Mouse (Mus musculus) midbrain, embryonic 16.5 days (tissue): Measurements from ENCODE around the gene Pitx3. TPM values are rescaled to one million over a fixed set of nuclear protein-coding genes. Genes with fewer than 3 reads are reported as not detected.
"Not testable (repeated sequence)": the region's sequence is repeated elsewhere in the genome, so short reads cannot be mapped to it uniquely, and the experiment has no call there.

ENCODE experiments used
- ATAC-seq: fragments of 200-750 bp; cut with Nextera tagmentation; 2 replicates; pipeline ENCODE4 v1.8.0; 2017; ENCODE audit warnings: moderate TSS enrichment
- H3K27ac ChIP-seq: fragments of 300-500 bp; sonication (generic); 2 replicates; pipeline ENCODE4 v1.5.1; 2014; ENCODE audit warnings: mild to moderate bottlenecking, low read length, mixed read lengths
- H3K27me3 ChIP-seq: fragments of 300-500 bp; sonication (generic); 2 replicates; pipeline ENCODE4 v1.6.1; 2014; ENCODE audit warnings: low read depth, low read length, mixed read lengths; ENCODE audit not compliant: control insufficient read depth, insufficient read depth
- H3K36me3 ChIP-seq: fragments of 300-500 bp; sonication (generic); 2 replicates; pipeline ENCODE4 v1.6.1; 2014; ENCODE audit warnings: mild to moderate bottlenecking, low read length, moderate library complexity, mixed read lengths; ENCODE audit not compliant: control insufficient read depth, insufficient read depth
- H3K4me1 ChIP-seq: fragments of 300-500 bp; sonication (generic); 2 replicates; pipeline ENCODE4 v1.6.1; 2014; ENCODE audit warnings: mild to moderate bottlenecking, low read length, mixed read lengths; ENCODE audit not compliant: control insufficient read depth, insufficient read depth
- H3K4me2 ChIP-seq: fragments of 300-500 bp; sonication (generic); 2 replicates; pipeline ENCODE4 v1.6.1; 2014; ENCODE audit warnings: mild to moderate bottlenecking, low read length, mixed read lengths
- H3K4me3 ChIP-seq: fragments of 300-500 bp; sonication (generic); 2 replicates; pipeline ENCODE4 v1.5.1; 2014; ENCODE audit warnings: low read depth, mild to moderate bottlenecking, low read length, moderate library complexity, mixed read lengths
- H3K9ac ChIP-seq: fragments of 300-500 bp; sonication (generic); 2 replicates; pipeline ENCODE4 v1.6.1; 2014; ENCODE audit warnings: low read depth, low read length, mixed read lengths
- H3K9me3 ChIP-seq: fragments of 300-500 bp; sonication (generic); replicated peaks from 2 replicates; pipeline ENCODE4 v1.6.1; 2014; ENCODE audit warnings: mild to moderate bottlenecking, low read length, mixed read lengths; ENCODE audit not compliant: control insufficient read depth, poor library complexity, severe bottlenecking
- WGBS: fragments of 180-500 bp; shearing (Covaris S2); extraction: QIAGEN DNeasy Blood & Tissue Kit; methylation state at CpG from one replicate; pipeline ENCODE4 v1.1.7; 2014; 5-methylcytosine and 5-hydroxymethylcytosine counted together
- polyA plus RNA-seq: library from polyadenylated mRNA; unstranded; fragments of >200 nt; fragmentation: Nextera tagmentation; extraction: Ambion mirVana; gene quantifications from 2 replicates; pipeline ENCODE4 v1.2.1, GENCODE M21; 2015

The Pitx3 gene
- polyA plus RNA-seq, 1 experiment from 2014 or later: 1.6 TPM

DNA sequence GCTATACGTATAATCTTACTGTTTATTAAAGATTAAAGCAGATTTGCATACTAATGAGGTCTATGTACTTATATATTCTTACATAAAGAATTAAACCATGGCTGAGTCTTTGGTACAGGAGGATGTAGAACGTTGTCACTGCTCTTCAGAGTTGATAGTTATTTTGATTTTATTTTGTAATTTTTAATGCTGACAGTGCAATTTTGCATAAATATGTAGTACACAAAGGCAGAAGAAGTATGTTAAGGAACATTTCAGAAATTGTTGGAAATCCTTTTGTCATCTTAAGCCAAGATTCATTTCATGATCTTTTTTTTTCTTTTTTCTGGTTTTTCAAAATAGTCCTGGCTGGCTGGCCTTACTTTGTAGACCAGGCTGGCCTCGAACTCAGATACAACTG lies 21.3 kb upstream of the Pitx3 start:
- H3K4me1 ChIP-seq: no peaks in the 10 kb centered on the region
- no peak for ATAC-seq
- H3K4me2 ChIP-seq: no peak overlapping the region
- H3K36me3 ChIP-seq: peaks cover 10% of the 10 kb centered on the region
- H3K9ac ChIP-seq: no peak overlapping the region
- H3K27me3 ChIP-seq: no peaks in the 10 kb centered on the region
- H3K27ac ChIP-seq: no peak overlapping the region
- H3K9me3 ChIP-seq: no peaks in the 10 kb centered on the region
- WGBS: 56% methylated on average over 3 of the region's 3 CpGs
- H3K4me3 ChIP-seq: no peak overlapping the region

DNA sequence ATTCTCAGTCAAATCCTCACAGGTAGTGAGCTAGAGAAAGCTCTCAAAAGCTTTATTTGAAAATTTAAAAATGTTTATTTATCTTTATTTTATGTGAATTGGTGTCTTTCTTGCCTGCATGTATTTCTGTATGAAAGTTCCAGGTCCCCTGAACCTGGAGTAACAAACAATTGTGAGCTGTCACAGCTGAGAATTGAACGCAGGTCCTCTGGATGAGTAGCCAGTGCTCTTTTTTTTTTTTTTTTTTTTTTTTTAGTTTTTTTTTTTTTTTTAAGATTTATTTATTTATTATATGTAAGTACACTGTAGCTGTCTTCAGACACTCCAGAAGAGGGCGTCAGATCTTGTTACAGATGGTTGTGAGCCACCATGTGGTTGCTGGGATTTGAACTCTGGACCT lies 19.0 kb upstream of the Pitx3 start:
- not testable (repeated sequence) for ATAC-seq, H3K9me3 ChIP-seq, H3K4me1 ChIP-seq, H3K4me2 ChIP-seq, H3K9ac ChIP-seq, H3K27ac ChIP-seq, H3K4me3 ChIP-seq, H3K27me3 ChIP-seq
- peaks cover 16% of the 10 kb centered on the region for H3K36me3 ChIP-seq
- 70% methylated on average over 2 of the region's 2 CpGs for WGBS

DNA sequence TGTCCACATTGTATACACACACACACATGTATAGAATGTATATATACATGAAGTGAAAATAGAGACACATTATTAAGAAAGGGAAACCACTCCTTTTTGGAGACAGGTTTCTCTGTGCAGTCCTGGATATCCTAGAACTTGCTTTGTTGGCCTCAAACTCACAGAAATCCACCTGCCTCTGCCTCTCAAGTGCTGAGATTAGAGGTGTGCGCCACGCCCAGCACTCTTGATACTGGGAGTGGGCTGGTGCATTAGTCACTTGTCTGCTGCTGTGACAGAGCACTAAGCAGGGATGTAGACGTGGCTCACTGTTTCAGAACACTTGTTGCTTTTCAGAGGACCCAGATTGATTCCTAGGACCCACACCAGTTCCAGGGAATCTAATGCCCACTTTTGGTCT lies 17.8 kb upstream of the Pitx3 start:
- ATAC-seq: no peak
- Histone ChIP-seq H3K27me3 (no peaks in the 10 kb centered on the region), H3K4me2 (no peak overlapping the region), H3K36me3 (peaks cover 13% of the 10 kb centered on the region), H3K9ac (no peak overlapping the region), H3K9me3 (no peaks in the 10 kb centered on the region), H3K4me1 (no peaks in the 10 kb centered on the region), H3K27ac (no peak overlapping the region), H3K4me3 (no peak overlapping the region)
- WGBS: 90% methylated on average over 3 of the region's 3 CpGs

DNA sequence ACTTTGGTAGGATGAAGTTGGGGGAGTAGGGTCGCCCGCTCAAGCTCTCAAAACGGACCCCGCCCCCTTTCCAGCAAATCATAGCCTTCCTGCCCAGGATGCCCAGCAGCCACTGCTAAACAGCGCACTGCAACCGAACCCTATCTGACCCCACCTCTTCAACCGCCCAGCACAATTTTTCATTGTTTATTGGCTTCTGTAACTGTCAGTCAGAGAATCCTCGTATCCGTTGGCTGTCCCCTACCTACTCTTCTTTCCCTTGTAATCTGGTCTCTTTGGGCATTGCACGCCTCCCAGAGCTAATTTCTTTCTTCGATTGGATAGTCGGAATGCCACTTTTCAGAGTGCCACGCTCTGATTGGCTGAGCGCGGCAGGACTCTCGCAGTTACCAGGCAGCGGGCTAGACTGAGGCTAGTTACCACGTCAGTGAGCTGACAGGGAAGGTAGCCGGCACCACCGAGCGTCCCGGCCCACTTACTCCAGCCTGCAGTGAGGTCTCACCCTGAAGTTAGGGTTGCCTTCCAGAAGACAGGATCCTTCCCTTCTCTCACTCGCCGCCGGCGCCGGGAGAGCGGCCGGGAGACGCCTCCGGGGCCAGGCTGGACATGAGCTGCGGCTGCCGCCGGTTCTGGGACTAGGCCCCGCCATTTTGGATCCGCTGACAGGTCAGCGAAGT lies 4.1 kb upstream of the Pitx3 start, which contains the start of gene Gbf1:
TSS of gene Gbf1 (plus strand) at position 383 of the 677 bp plus-strand sequence.
- WGBS: under 1% methylated on average over 37 of the region's 37 CpGs
- H3K9ac ChIP-seq: peak within 1 kb of the TSS; percentile 86
- H3K4me1 ChIP-seq: peaks cover 45% of the 10 kb centered on the region
- H3K27me3 ChIP-seq: peaks cover 34% of the 10 kb centered on the region
- no peaks in the 10 kb centered on the region for H3K36me3 ChIP-seq
- H3K4me2 ChIP-seq: peak within 1 kb of the TSS; percentile 92
- peak; percentile 99 for ATAC-seq
- no peaks in the 10 kb centered on the region for H3K9me3 ChIP-seq
- H3K27ac ChIP-seq: peak within 1 kb of the TSS; percentile 83
- H3K4me3 ChIP-seq: peak within 1 kb of the TSS; percentile 93

DNA sequence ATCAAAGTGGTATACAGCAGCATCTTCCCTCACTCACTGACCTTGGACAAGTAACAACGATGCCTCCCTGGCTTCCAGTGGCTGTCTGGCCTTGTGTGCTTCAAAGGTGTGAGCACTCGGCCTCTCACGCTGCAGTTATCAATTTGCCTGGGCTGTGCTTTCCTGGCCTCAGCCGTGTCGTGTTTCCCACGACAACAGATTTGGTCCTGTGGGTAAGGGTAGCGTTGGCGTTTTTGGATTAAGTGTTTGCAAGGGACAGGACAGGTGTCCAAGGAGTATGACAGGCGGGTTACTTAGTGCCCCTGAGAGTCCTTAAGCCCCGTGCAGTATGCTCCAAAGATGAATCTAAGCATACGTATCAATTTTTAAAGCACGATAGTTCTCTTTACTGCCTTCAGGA lies 965 bp upstream of the Pitx3 start:
- 25% methylated on average over 12 of the region's 12 CpGs for WGBS
- no peak overlapping the region for H3K4me3 ChIP-seq
- H3K27me3 ChIP-seq: peaks cover 53% of the 10 kb centered on the region
- peak overlapping the region; percentile 90; the same call in 1 of the 2 replicates for H3K4me2 ChIP-seq
- no peak for ATAC-seq
- peaks cover 30% of the 10 kb centered on the region for H3K4me1 ChIP-seq
- no peaks in the 10 kb centered on the region for H3K9me3 ChIP-seq
- H3K36me3 ChIP-seq: no peaks in the 10 kb centered on the region
- H3K27ac ChIP-seq: no peak overlapping the region
- no peak overlapping the region for H3K9ac ChIP-seq

DNA sequence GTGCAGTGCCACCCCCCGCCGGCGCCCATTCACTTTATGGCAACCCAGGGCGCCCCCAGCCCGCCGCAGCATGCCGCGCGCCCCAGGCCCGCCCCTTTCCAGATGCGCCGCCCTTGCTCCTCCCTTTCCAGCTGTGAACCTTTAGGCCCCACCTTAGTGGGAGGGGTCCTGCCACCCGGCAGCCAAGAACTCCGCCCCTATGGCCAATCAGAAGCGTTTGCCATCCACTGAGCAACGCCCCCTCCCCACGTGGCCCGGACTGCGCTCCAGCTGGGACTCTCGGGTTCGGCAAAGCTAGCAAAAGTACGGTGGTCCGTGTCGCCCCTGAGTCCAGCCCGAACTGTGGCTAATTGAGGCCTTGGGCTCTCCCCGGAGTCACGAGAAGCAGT lies 240 bp upstream of the Pitx3 start:
- Histone ChIP-seq H3K36me3 (no peaks in the 10 kb centered on the region), H3K4me1 (peaks cover 23% of the 10 kb centered on the region), H3K9ac (peak overlapping the region; percentile 52; the same call in 1 of the 2 replicates), H3K9me3 (no peaks in the 10 kb centered on the region), H3K4me2 (peak overlapping the region; percentile 90), H3K27ac (no peak overlapping the region), H3K4me3 (peak overlapping the region; percentile 54), H3K27me3 (peaks cover 53% of the 10 kb centered on the region)
- under 1% methylated on average over 17 of the region's 27 CpGs for WGBS
- ATAC-seq: peak; percentile 12; the same call in 1 of the 2 replicates

DNA sequence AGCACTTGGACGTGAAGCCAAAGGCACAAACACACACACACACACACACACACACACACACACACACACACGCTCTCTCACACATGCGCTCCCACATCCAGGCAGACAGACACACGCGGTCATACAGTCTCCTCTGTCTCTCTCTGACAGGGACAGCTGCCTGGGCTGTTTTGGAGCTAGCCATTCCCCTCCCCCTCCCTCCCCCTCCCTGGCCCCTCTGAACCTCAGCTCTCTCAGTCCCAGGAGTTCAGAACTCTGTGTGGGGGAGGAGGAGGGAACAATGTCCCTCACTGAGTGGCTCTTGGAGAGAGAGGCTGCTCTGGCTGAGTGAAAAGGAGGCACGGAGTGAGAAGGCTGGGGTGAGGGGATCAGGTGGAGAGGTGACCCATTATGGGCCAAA lies 7.0 kb downstream of the Pitx3 start:
- ATAC-seq: no peak
- no peak overlapping the region for H3K4me2 ChIP-seq
- H3K27me3 ChIP-seq: peaks cover 35% of the 10 kb centered on the region
- H3K36me3 ChIP-seq: no peaks in the 10 kb centered on the region
- no peak overlapping the region for H3K27ac ChIP-seq
- no peak overlapping the region for H3K9ac ChIP-seq
- H3K9me3 ChIP-seq: no peaks in the 10 kb centered on the region
- peaks cover 5% of the 10 kb centered on the region; the same call in 1 of the 2 replicates for H3K4me1 ChIP-seq
- H3K4me3 ChIP-seq: no peak overlapping the region
- WGBS: 9% methylated on average over 6 of the region's 6 CpGs

DNA sequence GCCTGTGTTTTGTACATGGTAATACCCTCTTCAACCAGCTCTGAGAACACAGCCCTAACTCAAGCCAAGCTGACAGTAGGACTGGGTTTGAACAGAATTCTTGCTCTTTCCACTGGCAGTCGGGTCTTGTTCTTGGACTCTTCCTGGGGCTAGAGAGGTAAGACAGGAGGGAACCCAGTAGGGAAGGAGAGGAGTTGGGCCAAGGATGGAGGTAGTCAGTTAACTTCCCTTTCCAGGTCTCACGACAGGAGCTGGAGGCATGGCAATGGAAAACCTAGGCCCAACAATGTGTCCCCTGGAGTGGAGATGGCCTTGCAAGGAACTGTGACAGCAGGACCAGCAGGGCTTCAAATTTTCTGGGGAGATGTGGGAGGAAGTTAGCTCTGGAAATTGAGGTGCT lies 7.8 kb downstream of the Pitx3 start:
- Histone ChIP-seq H3K4me1 (peaks cover 11% of the 10 kb centered on the region; the same call in 1 of the 2 replicates), H3K27ac (no peak overlapping the region), H3K36me3 (no peaks in the 10 kb centered on the region), H3K9me3 (no peaks in the 10 kb centered on the region), H3K9ac (no peak overlapping the region), H3K27me3 (peaks cover 29% of the 10 kb centered on the region), H3K4me3 (no peak overlapping the region), H3K4me2 (no peak overlapping the region)
- ATAC-seq: no peak
- 60% methylated on average over 2 of the region's 2 CpGs for WGBS

DNA sequence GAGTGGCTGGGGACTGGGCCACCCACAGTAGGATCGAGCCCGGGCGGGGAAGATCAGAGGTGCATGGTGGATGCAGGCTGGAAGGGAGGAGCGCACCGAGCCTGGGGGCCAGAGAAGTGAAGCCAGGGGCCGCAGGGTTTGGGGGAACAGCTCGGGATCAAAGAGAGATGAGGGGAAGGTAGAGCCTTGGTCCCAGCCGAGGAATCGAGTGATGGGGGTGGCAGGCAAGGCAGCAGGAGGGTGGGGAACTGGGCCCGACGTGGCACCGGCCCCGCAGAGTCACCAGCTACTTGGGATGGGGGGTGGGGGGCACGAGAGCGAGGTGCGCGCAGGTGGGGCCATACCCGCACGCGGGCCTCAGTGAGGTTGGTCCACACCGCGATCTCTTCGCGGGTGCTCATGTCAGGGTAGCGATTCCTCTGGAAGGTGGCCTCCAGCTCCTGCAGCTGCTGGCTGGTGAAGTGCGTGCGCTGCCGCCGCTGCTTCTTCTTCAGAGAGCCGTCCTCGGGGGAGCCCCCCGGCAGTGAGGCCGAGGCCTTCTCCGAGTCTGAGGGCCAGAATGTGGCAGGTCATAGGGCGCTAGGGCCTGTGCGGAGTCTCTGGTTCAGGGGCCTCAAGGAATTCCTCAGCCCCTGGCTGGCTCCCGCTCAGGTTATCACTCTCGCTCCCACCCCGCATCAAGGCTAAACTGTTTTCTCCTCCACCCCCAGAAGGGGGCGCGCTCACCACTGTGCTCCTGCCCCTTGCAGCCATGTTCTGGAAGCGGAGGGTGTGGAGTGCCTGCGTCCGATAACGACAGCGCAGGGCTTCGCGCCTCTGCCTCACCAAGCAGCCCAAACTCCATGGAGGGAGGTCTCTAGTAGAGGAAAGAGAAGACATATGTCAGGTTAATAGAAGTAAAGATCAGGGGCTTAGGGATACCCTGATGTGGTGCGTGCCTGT lies 11.2 kb downstream of the Pitx3 start:
- Histone ChIP-seq H3K4me3 (peak overlapping the region; percentile 63), H3K36me3 (no peaks in the 10 kb centered on the region), H3K27ac (no peak overlapping the region), H3K27me3 (peaks cover 49% of the 10 kb centered on the region), H3K4me2 (peak overlapping the region; percentile 100), H3K9ac (peak overlapping the region; percentile 70), H3K9me3 (no peaks in the 10 kb centered on the region), H3K4me1 (peaks cover 13% of the 10 kb centered on the region; the same call in 1 of the 2 replicates)
- 2% methylated on average over 49 of the region's 49 CpGs for WGBS
- ATAC-seq: no peak
